Mouse (Mus musculus) thymus, postnatal 10 days (tissue): ENCODE data around the gene Qrich2.
"Not testable (repeated sequence)": the region's sequence is repeated elsewhere in the genome, so short reads cannot be mapped to it uniquely, and the experiment has no call there.

ENCODE experiments used
- DNase-seq, 2 experiments: peaks; one replicate each; pipeline ENCODE4 v3.0.0; 2021; ENCODE audit warnings: low spot score in 2 of 2

Qrich2 gene

GRCm38 (mm10) chr11:116430723-116431427 is 35.2 kb downstream of the Qrich2 start:
- DNase-seq = no peak

- DNase-seq = no peak
Measured at GRCm38 (mm10) chr11:116429862-116430613, 36.0 kb downstream of the Qrich2 start.

GRCm38 (mm10) chr11:116428872-116429859 is 36.9 kb downstream of the Qrich2 start:
- no peak for DNase-seq

GRCm38 (mm10) chr11:116426852-116427575 is 39.0 kb downstream of the Qrich2 start:
- no peak for DNase-seq

GRCm38 (mm10) chr11:116426328-116426727 is 39.7 kb downstream of the Qrich2 start:
- DNase-seq = not testable (repeated sequence)

- DNase-seq = no peak
Measured at GRCm38 (mm10) chr11:116424621-116425407, 41.2 kb downstream of the Qrich2 start.

GRCm38 (mm10) chr11:116423782-116424620 is 42.0 kb downstream of the Qrich2 start:
- DNase-seq = no peak

GRCm38 (mm10) chr11:116423214-116423613 is 42.8 kb downstream of the Qrich2 start:
- no peak for DNase-seq

GRCm38 (mm10) chr11:116422562-116422961 is 43.5 kb downstream of the Qrich2 start:
- DNase-seq = no peak

- no peak for DNase-seq
Measured at GRCm38 (mm10) chr11:116421102-116421501, 44.9 kb downstream of the Qrich2 start.

- no peak for DNase-seq
Measured at GRCm38 (mm10) chr11:116418841-116419462, 47.1 kb downstream of the Qrich2 start.

GRCm38 (mm10) chr11:116418194-116418840 is 47.7 kb downstream of the Qrich2 start:
- no peak for DNase-seq

- DNase-seq = no peak
Measured at GRCm38 (mm10) chr11:116417054-116417453, 49.0 kb downstream of the Qrich2 start.

GRCm38 (mm10) chr11:116416196-116416943 is 49.7 kb downstream of the Qrich2 start:
- DNase-seq = no peak

- DNase-seq = no peak
Measured at GRCm38 (mm10) chr11:116413631-116414022, 52.4 kb downstream of the Qrich2 start.

GRCm38 (mm10) chr11:116412904-116413630 is 53.0 kb downstream of the Qrich2 start, which contains the start of gene Rnf157:
Rnf157 (minus strand) TSS chr11:116413032.
- DNase-seq = peak; percentile 73 to 84
